Mouse (Mus musculus): ENCODE measurements around the gene Pitpnm3.

Gene Pitpnm3

DNA sequence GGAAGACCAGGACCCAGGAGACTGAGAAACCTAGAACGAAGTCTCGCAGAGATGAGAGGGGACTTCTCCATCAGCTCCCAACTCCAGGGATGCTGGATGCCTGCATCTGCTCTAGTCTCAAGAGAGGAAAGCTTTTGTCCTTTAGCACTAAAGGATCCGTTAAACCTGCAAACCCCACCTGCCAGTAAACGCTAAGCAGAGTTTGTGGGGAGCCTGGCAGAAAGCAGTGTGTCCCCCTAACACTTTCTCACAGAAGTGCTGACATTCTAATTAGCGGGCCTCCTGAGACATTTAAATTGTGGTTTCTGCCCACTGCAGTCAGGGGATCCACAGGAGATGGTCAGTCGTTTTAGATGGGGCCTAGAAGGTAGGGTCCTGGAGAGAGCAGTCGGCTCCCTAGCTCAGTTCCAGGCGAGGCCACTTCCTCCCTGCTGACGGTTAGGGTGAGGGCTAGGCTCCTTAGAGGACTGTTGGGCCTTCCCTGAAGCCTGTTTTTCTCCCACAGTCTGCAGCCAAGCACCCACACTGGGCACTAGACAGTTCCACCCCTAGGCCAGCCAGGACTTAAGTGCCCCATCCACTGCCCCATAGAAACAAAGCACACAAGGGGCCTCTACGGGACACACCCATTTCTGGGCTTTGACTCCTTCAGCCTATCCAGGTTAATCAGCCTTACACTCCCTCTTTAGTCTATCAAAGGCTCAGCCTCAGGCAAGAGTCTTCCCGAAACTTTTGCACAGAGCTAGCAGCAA is 829 bp upstream of the Pitpnm3 start:
- DNase-seq (ENCODE audit: low spot score in 2 of 2): no peak

DNA sequence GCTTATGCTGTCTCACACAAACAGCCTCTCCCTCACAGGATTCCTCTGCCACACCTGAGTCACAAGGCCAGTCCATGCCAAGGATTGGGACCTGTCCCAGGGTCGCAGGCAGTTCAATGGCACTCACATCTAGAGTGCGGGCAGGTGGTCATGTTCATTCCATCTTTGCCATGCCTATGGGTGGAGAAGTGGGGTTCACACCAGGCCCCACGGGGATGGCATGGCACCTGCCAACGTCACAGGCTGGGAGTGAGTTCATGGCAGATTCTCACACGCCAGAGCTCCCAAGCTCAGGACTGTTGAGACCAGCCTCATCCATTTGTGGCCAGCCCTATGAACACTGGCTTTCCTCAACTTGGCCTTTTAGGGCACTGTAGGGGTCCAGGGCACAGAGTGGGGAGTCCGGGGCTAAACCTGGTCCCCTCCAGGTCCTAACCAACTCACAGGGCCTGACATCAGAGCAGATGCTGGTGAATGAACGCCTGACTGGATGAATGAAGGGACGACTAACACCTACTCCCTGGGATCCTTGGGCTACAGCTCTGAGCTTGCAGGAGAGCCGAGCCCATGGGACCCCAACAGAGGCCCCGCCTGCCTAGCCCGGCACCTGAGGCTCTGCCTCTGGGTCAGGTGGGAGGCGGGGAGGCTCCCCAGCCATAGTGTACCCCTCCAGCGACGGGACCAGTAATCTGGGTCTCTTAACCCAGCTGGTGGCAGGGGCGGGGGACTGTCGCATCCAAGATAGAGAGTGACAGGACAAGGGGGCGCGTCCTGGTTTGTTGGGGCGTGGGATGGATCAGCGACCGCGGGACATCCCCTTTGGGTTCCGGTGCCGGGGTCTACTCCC is 819 bp downstream of the Pitpnm3 start:
- DNase-seq (ENCODE audit: low spot score in 2 of 2): peak in 1 of 2 experiments; percentile 40

DNA sequence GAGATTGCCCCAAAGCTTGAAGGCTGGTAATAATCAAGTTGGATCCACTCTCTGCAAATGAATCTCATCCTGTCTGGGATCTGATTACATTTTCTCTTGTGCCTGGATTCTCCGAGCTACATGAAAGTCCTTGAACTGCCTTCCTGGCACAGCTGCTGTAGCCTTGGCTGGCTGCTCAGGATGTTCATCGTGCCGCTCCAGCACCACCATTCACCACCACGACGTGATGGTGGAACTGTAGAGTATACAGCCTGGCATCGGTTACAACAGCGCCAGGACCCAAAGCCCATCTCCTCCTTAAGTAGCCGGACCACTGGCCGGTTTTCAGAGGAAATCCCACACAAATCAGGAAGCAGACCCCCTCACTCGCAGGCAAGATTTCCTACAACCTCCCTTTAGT is 2.5 kb downstream of the Pitpnm3 start:
- DNase-seq (ENCODE audit: low spot score in 2 of 2): no peak

- DNase-seq (ENCODE audit: low spot score in 2 of 2): no peak
These were observed 3.3 kb downstream of the Pitpnm3 start for GRCm38 (mm10) chr11:72132266-72132665.

- no peak for DNase-seq (ENCODE audit: low spot score in 2 of 2)
These were observed 3.9 kb downstream of the Pitpnm3 start for GRCm38 (mm10) chr11:72131697-72132096.

GRCm38 (mm10) chr11:72130905-72131304 is 4.7 kb downstream of the Pitpnm3 start:
- DNase-seq (ENCODE audit: low spot score in 2 of 2): no peak

- DNase-seq (ENCODE audit: low spot score in 2 of 2): peak; percentile 35 to 41
These were observed 5.1 kb downstream of the Pitpnm3 start for GRCm38 (mm10) chr11:72130472-72130871.

DNA sequence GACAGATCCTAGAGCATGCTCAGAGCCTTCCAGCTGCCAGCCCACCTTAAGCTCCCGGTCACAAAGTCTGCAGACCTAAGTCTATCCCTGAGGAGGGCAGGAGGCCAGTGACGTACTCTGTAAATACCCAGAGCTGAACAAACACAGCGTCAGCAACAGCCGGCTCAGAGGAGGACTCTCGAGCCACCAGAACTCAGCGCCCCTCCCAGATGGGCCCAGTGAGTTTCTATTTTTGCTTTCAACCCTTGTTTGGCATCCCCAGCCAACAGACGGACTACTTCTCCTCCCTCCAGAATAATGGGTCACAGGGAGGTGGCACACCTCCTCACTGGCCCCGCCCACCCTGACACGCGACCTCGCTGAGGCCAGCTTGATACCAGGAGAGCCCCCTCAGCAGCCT is 5.6 kb downstream of the Pitpnm3 start:
- peak; percentile 30 to 60 for DNase-seq (ENCODE audit: low spot score in 2 of 2)

DNA sequence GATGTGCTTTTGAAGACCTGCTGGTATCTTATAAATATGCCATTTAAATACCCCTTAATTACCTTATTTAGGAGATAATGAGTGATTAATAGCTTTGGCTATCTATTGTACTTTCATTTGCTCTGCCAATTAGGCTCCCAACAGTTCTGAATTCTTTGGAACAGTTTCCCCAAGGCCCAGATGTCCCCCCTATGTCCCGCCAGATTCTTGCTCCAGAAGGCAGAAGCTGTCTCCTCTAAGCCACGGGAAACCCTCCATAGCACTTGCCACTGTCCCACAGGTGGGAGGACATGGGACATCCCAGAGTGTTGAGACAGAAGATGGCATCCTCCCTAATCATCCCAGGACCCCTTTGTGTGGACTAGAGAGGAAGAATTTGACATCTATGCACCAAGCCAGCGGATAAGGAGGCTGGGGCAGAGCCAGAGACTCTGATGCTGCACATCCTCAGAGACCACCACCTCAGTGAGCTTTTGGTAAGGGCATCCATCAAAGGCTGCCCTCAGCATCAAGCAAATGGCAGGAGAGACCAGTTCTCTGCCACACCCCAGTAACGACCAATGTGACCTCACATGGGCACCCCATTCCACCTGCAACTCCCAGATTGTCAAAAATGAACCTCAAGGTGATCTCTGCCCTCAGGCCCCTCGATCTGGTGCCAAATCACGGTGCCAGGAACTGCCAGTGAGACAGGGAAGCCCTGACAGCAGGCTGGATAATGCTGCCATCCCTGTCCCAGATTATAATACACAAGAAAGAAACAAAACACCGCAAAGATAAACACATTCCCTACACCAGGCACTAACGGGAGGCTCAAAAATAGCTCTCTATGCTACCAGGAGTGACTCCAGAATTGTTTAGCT is 6.3 kb downstream of the Pitpnm3 start:
- no peak for DNase-seq (ENCODE audit: low spot score in 2 of 2)

DNA sequence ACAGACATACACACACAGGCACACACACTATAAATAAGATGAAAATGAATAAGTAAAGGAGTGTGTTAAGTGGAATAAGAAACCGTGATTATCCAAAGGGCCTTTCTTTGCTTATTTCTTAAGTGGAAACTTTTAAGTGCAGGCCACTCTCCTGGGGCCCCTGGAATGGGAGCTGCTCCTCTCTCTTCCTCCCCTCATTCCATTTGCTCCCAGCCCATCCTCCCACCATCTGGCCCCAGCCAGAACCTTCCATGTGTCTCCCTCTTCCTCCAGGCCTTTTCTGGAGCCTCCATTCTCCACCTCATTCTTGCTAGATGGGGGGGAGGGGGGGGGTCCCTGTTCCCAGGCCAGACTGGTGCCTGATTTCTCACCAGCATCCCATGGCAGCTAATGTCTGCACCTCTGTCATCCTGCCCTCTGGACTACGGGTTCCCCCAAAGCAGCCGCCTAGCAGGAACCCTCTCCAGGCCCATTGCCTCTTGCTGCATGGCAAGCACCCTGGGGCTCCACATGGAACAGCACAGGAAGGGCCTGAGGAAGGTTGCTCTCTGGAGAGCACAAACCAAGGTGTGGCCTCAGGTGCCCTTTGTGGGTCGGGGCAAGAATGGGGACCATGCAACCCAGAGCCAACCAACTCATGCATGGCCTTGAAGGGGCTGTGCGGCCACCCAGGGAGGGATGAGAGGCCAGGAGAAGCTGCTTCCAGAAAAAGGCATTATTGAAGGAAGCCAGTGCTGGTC is 8.0 kb downstream of the Pitpnm3 start:
- DNase-seq (ENCODE audit: low spot score in 2 of 2): no peak

DNA sequence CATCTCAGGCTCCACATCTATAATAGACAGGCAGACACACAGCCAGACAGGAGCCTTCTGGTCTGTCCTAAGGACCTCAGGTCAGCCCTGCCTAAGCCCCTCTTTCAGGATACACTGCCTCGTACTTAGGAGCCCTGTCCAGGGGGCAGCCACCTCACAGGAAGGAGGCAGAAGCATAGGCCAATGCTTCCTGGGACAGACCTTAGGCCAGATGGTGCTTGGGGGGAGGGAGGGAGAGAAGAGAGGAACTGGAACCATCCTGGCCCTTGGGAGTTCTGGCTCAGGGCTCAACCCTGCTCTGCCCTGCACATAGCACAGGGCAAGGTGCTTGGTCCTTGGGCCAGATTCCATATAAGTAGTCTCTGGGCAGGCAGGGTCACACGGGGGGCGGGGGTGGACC is 9.8 kb downstream of the Pitpnm3 start:
- no peak for DNase-seq (ENCODE audit: low spot score in 2 of 2)

- DNase-seq (ENCODE audit: low spot score in 2 of 2): no peak
These were observed 12.0 kb downstream of the Pitpnm3 start for GRCm38 (mm10) chr11:72123531-72123930.

DNA sequence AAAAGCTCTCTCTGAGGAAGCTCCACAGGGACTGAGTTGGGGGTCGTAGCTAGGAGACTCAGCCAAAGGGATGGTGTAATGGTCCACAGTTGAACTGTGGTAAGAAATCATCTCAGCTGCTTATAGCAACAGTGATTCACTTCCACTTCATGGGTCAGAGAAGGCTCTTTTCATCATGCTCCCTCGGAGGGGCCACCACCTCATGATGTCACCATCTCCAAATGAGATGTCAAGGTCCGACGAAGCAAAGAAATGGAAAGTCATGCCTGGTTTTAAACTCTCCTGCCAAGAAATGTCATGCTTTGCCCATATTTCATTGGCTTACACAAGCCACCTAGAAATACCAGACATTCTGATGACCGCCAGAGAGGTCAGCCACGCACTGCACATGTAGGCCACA is 15.2 kb downstream of the Pitpnm3 start:
- DNase-seq (ENCODE audit: low spot score in 2 of 2): no peak

DNA sequence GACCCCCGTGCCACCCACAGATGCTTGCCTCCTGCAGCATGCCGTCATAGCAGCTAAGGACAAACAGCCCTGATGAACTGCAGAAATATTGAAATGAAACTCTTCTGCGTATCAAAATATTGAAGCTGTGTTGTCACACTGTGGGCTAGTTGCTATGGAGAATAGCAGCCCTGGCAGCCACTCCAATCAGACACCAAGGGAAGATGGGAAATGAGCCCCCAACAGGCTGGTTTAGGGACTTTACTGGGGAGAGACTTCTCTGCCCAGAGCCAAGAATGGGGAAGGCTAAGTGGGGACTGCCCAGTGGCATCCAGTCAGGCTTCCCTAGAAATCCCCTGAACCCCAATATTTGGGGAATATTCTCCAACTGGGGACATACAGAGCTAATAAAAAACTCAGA is 16.9 kb downstream of the Pitpnm3 start:
- no peak for DNase-seq (ENCODE audit: low spot score in 2 of 2)

GRCm38 (mm10) chr11:72113296-72113695 is 22.3 kb downstream of the Pitpnm3 start:
- no peak for DNase-seq (ENCODE audit: low spot score in 2 of 2)

- DNase-seq (ENCODE audit: low spot score in 2 of 2): peak in 1 of 2 experiments; percentile 60
These were observed 24.9 kb downstream of the Pitpnm3 start for GRCm38 (mm10) chr11:72110726-72111125.

- DNase-seq (ENCODE audit: low spot score in 2 of 2): no peak
These were observed 31.4 kb downstream of the Pitpnm3 start for GRCm38 (mm10) chr11:72104223-72104622.

DNA sequence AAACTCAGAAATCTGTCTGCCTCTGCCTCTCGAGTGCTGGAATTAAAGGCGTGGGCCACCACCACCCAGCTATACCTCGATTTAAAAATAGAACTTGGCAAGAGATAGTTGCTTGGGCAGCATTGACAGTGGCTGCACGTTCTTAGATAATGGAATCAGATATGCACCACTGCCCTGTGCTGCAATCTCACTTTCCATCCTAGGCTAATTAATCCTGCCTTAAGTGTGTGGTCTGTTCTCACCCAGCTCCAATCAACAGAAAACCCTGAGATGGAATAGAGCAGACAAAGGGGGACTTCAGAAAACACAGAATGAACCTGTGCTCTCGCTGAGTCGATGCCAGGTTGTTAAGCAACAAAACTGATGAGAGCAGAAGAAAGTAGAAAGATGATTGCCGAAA is 32.0 kb downstream of the Pitpnm3 start:
- no peak for DNase-seq (ENCODE audit: low spot score in 2 of 2)

- DNase-seq (ENCODE audit: low spot score in 2 of 2): no peak
These were observed 34.6 kb downstream of the Pitpnm3 start for GRCm38 (mm10) chr11:72100996-72101395.

GRCm38 (mm10) chr11:72099181-72099580 is 36.4 kb downstream of the Pitpnm3 start:
- DNase-seq (ENCODE audit: low spot score in 2 of 2): no peak

- DNase-seq (ENCODE audit: low spot score in 2 of 2): no peak
These were observed 37.6 kb downstream of the Pitpnm3 start for GRCm38 (mm10) chr11:72098027-72098426.
